Comparison of ENCODE assay signal across 8 mouse cellular contexts in the genomic region with DNA sequence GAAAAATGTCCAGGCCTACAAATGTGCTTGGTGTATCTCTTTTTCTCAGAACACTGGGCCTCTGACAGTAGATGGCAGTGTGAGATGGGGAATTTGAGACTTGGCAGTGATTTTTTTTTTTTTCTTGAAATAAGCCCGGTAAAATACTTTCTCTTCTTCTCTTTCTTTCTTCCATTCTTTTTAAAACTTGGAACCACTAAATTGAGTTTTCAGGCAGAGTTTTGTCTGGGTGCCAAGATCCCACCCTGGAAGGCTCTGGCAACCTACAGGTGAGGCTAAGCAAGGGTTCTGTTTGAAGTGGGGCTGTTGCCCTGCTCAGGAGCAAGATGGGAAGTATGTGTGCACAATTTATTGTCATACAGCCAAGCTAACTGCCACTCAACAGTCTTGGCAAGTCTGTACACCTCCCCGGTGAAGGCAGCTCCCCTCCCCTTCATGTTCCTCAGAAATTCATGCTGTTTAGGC.
DNase-seq lines count a peak whose midpoint lies in the region; ATAC-seq lines count a peak whose summit lies in the region.

No protein-coding gene starts in this region.

- no peak for ATAC-seq in heart, embryonic 16.5 days (replicated peaks; ENCODE audit: extremely low read depth, insufficient read depth, low FRiP score)

- H3K27ac ChIP-seq in heart, embryonic 16.5 days (ENCODE audit: low read length), result no peak overlapping the region

- H3K27me3 ChIP-seq in heart, embryonic 16.5 days (ENCODE audit: control insufficient read depth, insufficient read depth, low read length), result no peaks in the 10 kb centered on the region

- peak overlapping the region; percentile 53 for H3K4me2 ChIP-seq in heart, embryonic 16.5 days (ENCODE audit: low read depth, low read length)

- 21% methylated on average over 2 of the region's 2 CpGs for WGBS in heart, embryonic 16.5 days

- intact Hi-C loops in heart, postnatal 14 days (cut with DNase I), result loop anchor here (10.0 kb wide), 1 partner anchor 1561 kb away; no protein-coding TSS in a partner anchor

- H3K4me1 ChIP-seq in heart, embryonic 16.5 days (ENCODE audit: control insufficient read depth, insufficient read depth, low read length), result 0 out of 2 replicates have a peak, but pooled peaks cover 2% of the 10 kb centered on the region

- no peak for DNase-seq in heart, postnatal 14 days
- peak; percentile 81 for DNase-seq in 3T3-L1 (ENCODE audit: low read depth, low spot score)
- peak; percentile 24 to 28 for DNase-seq in cerebellum, adult 18-20 months
- peak; percentile 7 to 31 for DNase-seq in frontal cortex, postnatal 36 days (ENCODE audit: low spot score in 2 of 2)
- peak; percentile 62 for DNase-seq in retina, embryonic 14.5 days (ENCODE audit: low spot score)
- no peak for DNase-seq in adrenal gland, postnatal 14 days
- no peak for DNase-seq in adrenal gland, adult 8-10 months

- H3K4me3 ChIP-seq in heart, embryonic 16.5 days (ENCODE audit: low read length), result 0 out of 2 replicates have a peak overlapping the region, but pooled peaks have one; percentile 18

- no peaks in the 10 kb centered on the region for H3K36me3 ChIP-seq in heart, embryonic 16.5 days (ENCODE audit: control insufficient read depth, insufficient read depth)

- peak overlapping the region; percentile 11; the same call in 1 of the 2 replicates for H3K9ac ChIP-seq in heart, embryonic 16.5 days (ENCODE audit: low read length)

- no peaks in the 10 kb centered on the region for H3K9me3 ChIP-seq in heart, embryonic 16.5 days (replicated peaks; ENCODE audit: control insufficient read depth, low read length)

Comparison
In these comparisons a context has a peak if more than half of its experiments do, and no peak if none do; other contexts are left out.
1. DNase-seq: peak in 3T3-L1 (single experiment), cerebellum, adult 18-20 months (2 of 2), frontal cortex, postnatal 36 days (2 of 2) and retina, embryonic 14.5 days (single experiment); none in heart, postnatal 14 days (0 of 2), adrenal gland, postnatal 14 days (single experiment) and adrenal gland, adult 8-10 months (single experiment).